Mouse (Mus musculus) forebrain, embryonic 14.5 days (tissue): ENCODE measurements around the gene Wdr19. TPM values are rescaled to one million over a fixed set of nuclear protein-coding genes. Genes with fewer than 3 reads are reported as not detected.
"Not testable (repeated sequence)": the region's sequence is repeated elsewhere in the genome, so short reads cannot be mapped to it uniquely, and the experiment has no call there.

Experiments
- ATAC-seq: fragments of 200-750 bp; cut with Nextera tagmentation; 2 replicates; pipeline ENCODE4 v1.8.0; 2017; ENCODE audit warnings: mild to moderate bottlenecking, moderate library complexity
- DNase-seq: peaks from one replicate; pipeline ENCODE4 v3.0.0-alpha.2; 2015; ENCODE audit warnings: low spot score
- H3K27ac ChIP-seq: fragments of 300-500 bp; sonication (generic); 2 replicates; pipeline ENCODE4 v1.5.1; 2014; ENCODE audit warnings: low read depth, mild to moderate bottlenecking, control low read depth, low read length, moderate library complexity
- H3K27me3 ChIP-seq: fragments of 300-500 bp; sonication (generic); replicated peaks from 2 replicates; pipeline ENCODE4 v1.6.1; 2014; ENCODE audit warnings: low read length, control low read depth, mixed read lengths; ENCODE audit not compliant: control insufficient read depth, insufficient read depth
- H3K36me3 ChIP-seq: fragments of 300-500 bp; sonication (generic); 2 replicates; pipeline ENCODE4 v1.6.1; 2014; ENCODE audit warnings: low read length, control low read depth; ENCODE audit not compliant: control insufficient read depth, insufficient read depth
- H3K4me1 ChIP-seq: fragments of 300-500 bp; sonication (generic); 2 replicates; pipeline ENCODE4 v1.6.1; 2014; ENCODE audit warnings: antibody characterized with exemption, low read length, control low read depth; ENCODE audit not compliant: control insufficient read depth, insufficient read depth
- H3K4me2 ChIP-seq: fragments of 300-500 bp; sonication (generic); 2 replicates; pipeline ENCODE4 v1.6.1; 2014; ENCODE audit warnings: mild to moderate bottlenecking, control low read depth, low read length
- H3K4me3 ChIP-seq: fragments of 300-500 bp; sonication (generic); 2 replicates; pipeline ENCODE4 v1.5.1; 2014; ENCODE audit warnings: low read depth, low read length, control low read depth
- H3K9ac ChIP-seq: fragments of 300-500 bp; sonication (generic); 2 replicates; pipeline ENCODE4 v1.6.1; 2014; ENCODE audit warnings: mild to moderate bottlenecking, low read length, control low read depth, moderate library complexity
- H3K9me3 ChIP-seq: fragments of 300-500 bp; sonication (generic); replicated peaks from 2 replicates; pipeline ENCODE4 v1.6.1; 2016; ENCODE audit warnings: low read length, control low read depth, mixed read lengths; ENCODE audit not compliant: control insufficient read depth
- WGBS: fragments of 180-500 bp; shearing (Covaris S2); extraction: QIAGEN DNeasy Blood & Tissue Kit; methylation state at CpG from one replicate; pipeline ENCODE4 v1.1.7; 2014; 5-methylcytosine and 5-hydroxymethylcytosine counted together
- polyA plus RNA-seq: library from polyadenylated mRNA; unstranded; fragments of >200 nt; fragmentation: Nextera tagmentation; extraction: Ambion mirVana; gene quantifications from 2 replicates; pipeline ENCODE4 v1.2.1, GENCODE M21; 2014

Gene Wdr19
- polyA plus RNA-seq, 1 experiment from 2014 or later, result 10.3 TPM

DNA sequence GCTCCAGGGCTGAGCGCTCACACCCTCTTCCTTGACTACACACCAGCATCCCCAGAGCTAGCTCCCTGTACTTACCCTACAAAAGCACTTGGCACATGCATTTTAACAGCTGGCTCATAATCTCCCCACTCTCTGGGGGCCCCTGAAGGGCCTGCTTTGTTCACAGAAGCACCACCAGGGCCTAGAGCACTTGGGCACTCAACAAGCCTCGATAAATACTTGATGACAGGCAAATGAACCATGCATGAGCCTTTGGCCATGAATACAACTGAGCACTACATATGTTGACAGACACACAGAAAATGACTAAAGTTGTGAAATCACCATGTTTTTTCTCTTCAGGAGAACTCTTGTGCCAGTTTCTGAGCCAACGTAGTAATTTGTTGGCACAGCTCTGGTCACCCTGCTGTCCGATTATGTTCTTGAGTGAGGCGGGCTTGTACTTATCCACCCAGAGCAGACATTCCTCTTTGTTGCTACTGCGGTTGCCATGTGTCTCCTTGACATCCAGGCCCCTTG lies 79.7 kb downstream of the Wdr19 start:
- 77% methylated on average over 6 of the region's 6 CpGs for WGBS
- Histone ChIP-seq H3K4me1 (no peaks in the 10 kb centered on the region), H3K4me2 (no peak overlapping the region), H3K27me3 (no peaks in the 10 kb centered on the region), H3K36me3 (peaks cover 42% of the 10 kb centered on the region), H3K9me3 (no peaks in the 10 kb centered on the region), H3K9ac (no peak overlapping the region), H3K4me3 (no peak overlapping the region), H3K27ac (no peak overlapping the region)
- peak; percentile 52; the same call in 1 of the 2 replicates for ATAC-seq
- peak; percentile 37 for DNase-seq

- DNase-seq, result no peak
- no peak overlapping the region for H3K9ac ChIP-seq
- H3K4me3 ChIP-seq, result no peak overlapping the region
- H3K9me3 ChIP-seq, result no peaks in the 10 kb centered on the region
- no peak overlapping the region for H3K27ac ChIP-seq
- no peak for ATAC-seq
- H3K36me3 ChIP-seq, result peaks cover 46% of the 10 kb centered on the region
- no peak overlapping the region for H3K4me2 ChIP-seq
- no peaks in the 10 kb centered on the region for H3K4me1 ChIP-seq
- 86% methylated on average over 3 of the region's 3 CpGs for WGBS
- H3K27me3 ChIP-seq, result no peaks in the 10 kb centered on the region
These were observed 81.7 kb downstream of the Wdr19 start for GRCm38 (mm10) chr5:65281216-65281615.

- peaks cover 36% of the 10 kb centered on the region for H3K36me3 ChIP-seq
- no peak overlapping the region for H3K27ac ChIP-seq
- ATAC-seq (no peak), DNase-seq (no peak)
- no peaks in the 10 kb centered on the region for H3K4me1 ChIP-seq
- no peak overlapping the region for H3K4me3 ChIP-seq
- H3K9me3 ChIP-seq, result no peaks in the 10 kb centered on the region
- 96% methylated on average over 3 of the region's 3 CpGs for WGBS
- H3K27me3 ChIP-seq, result no peaks in the 10 kb centered on the region
- no peak overlapping the region for H3K4me2 ChIP-seq
- no peak overlapping the region for H3K9ac ChIP-seq
These were observed 84.7 kb downstream of the Wdr19 start for GRCm38 (mm10) chr5:65284171-65284570.

- Histone ChIP-seq H3K9me3 (no peaks in the 10 kb centered on the region), H3K4me2 (no peak overlapping the region), H3K36me3 (peaks cover 48% of the 10 kb centered on the region), H3K27ac (0 out of 2 replicates have a peak overlapping the region, but pooled peaks have one; percentile 27), H3K4me3 (no peak overlapping the region), H3K27me3 (no peaks in the 10 kb centered on the region), H3K4me1 (no peaks in the 10 kb centered on the region), H3K9ac (no peak overlapping the region)
- ATAC-seq, result no peak
- WGBS, result 87% methylated on average over 24 of the region's 24 CpGs
- DNase-seq, result peak; percentile 27
These were observed 88.5 kb downstream of the Wdr19 start for GRCm38 (mm10) chr5:65287751-65288701.

- H3K4me3 ChIP-seq, H3K27me3 ChIP-seq, H3K9ac ChIP-seq, H3K4me2 ChIP-seq, H3K9me3 ChIP-seq, H3K27ac ChIP-seq, H3K4me1 ChIP-seq, DNase-seq, ATAC-seq: not testable (repeated sequence)
- peaks cover 54% of the 10 kb centered on the region for H3K36me3 ChIP-seq
- WGBS, result 88% methylated on average over 8 of the region's 8 CpGs
These were observed 89.5 kb downstream of the Wdr19 start for GRCm38 (mm10) chr5:65289009-65289408.

GRCm38 (mm10) chr5:65293627-65294026 lies 94.1 kb downstream of the Wdr19 start:
- DNase-seq, result no peak
- Histone ChIP-seq H3K27ac (no peak overlapping the region), H3K36me3 (peaks cover 41% of the 10 kb centered on the region), H3K27me3 (no peaks in the 10 kb centered on the region), H3K9me3 (no peaks in the 10 kb centered on the region), H3K4me3 (no peak overlapping the region), H3K4me1 (no peaks in the 10 kb centered on the region), H3K4me2 (no peak overlapping the region), H3K9ac (no peak overlapping the region)
- WGBS, result 84% methylated on average over 6 of the region's 6 CpGs
- no peak for ATAC-seq

DNA sequence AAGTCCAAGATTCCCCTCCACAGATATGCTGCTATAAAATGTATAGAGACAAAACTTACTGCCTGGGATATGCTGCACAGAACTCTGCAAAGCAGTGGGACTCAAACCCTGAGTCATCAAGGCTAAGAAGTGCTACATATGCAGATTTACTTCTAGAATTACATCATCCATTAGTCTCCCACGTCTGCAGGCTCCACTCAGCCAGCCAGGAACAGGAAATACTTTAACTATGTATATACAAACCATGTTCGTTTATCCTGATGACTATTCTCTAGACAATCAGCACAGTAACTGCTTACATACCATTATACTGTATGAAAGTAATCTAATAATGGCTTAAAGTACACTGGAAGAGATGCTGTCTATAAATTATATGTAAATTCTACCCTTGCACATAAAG lies 94.8 kb downstream of the Wdr19 start:
- DNase-seq, result no peak
- Histone ChIP-seq H3K4me2 (no peak overlapping the region), H3K27me3 (no peaks in the 10 kb centered on the region), H3K36me3 (peaks cover 41% of the 10 kb centered on the region), H3K9me3 (no peaks in the 10 kb centered on the region), H3K4me3 (no peak overlapping the region), H3K9ac (no peak overlapping the region), H3K4me1 (no peaks in the 10 kb centered on the region), H3K27ac (no peak overlapping the region)
- ATAC-seq, result no peak
- WGBS, result 65% methylated on average over 2 of the region's 2 CpGs

- Histone ChIP-seq H3K27ac (no peak overlapping the region), H3K36me3 (peaks cover 37% of the 10 kb centered on the region), H3K9ac (no peak overlapping the region), H3K4me1 (no peaks in the 10 kb centered on the region), H3K4me2 (no peak overlapping the region), H3K27me3 (no peaks in the 10 kb centered on the region), H3K9me3 (no peaks in the 10 kb centered on the region), H3K4me3 (no peak overlapping the region)
- 87% methylated on average over 7 of the region's 7 CpGs for WGBS
- ATAC-seq (no peak), DNase-seq (no peak)
These were observed 98.9 kb downstream of the Wdr19 start for GRCm38 (mm10) chr5:65298167-65298950.
